Mouse (Mus musculus): ENCODE measurements around the gene Zcchc7. TPM values are rescaled to one million over a fixed set of nuclear protein-coding genes. Genes with fewer than 3 reads are reported as not detected.

Gene Zcchc7
- total and polyA plus RNA-seq, 2 experiments from 2014 or later: 23.6 to 27.5 TPM

DNA sequence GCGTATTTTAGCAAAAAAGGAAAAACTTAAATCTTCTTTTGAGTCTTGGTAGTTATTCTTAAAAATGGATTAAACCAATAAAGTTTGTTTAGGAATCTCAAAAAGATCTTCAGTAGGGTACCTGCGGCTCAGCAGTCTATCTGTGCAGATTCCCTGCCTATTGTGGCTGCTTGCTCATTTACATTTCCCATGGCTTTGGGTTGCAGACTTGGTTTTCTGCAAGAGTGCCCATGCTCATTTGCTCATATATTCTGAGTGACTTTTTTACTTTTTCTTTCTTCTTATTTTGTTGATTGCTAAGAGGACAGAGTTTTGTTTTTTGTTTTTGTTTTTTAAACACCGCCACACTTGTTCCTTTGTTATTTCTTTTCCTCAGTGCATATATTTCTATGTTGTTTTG is 19.2 kb downstream of the Zcchc7 start:
- ATAC-seq: no peak
- H3K4me1 ChIP-seq (ENCODE audit: insufficient read depth): no peaks in the 10 kb centered on the region
- H3K9me3 ChIP-seq (ENCODE audit: low read length): no peaks in the 10 kb centered on the region
- no peak for DNase-seq
- no peak overlapping the region for H3K27ac ChIP-seq (ENCODE audit: low read depth, low read length)
- WGBS: 69% methylated on average over 3 of the region's 3 CpGs
- TF ChIP-seq CTCF (IDR thresholded peaks at IDR 0.05; ENCODE audit: low read depth): no peak
- H3K4me2 ChIP-seq (ENCODE audit: low read depth): no peak overlapping the region
- no peak overlapping the region for H3K9ac ChIP-seq
- H3K27me3 ChIP-seq (ENCODE audit: insufficient read depth, low read length): no peaks in the 10 kb centered on the region
- H3K4me3 ChIP-seq (ENCODE audit: low read depth, low read length): no peak overlapping the region
- no peaks in the 10 kb centered on the region for H3K36me3 ChIP-seq (ENCODE audit: insufficient read depth)

- no peak overlapping the region for H3K4me2 ChIP-seq (ENCODE audit: low read depth)
- no peaks in the 10 kb centered on the region for H3K27me3 ChIP-seq (ENCODE audit: insufficient read depth, low read length)
- no peak for TF ChIP-seq CTCF (IDR thresholded peaks at IDR 0.05; ENCODE audit: low read depth)
- H3K9ac ChIP-seq: no peak overlapping the region
- ATAC-seq (no peak), DNase-seq (no peak)
- no peak overlapping the region for H3K27ac ChIP-seq (ENCODE audit: low read depth, low read length)
- 37% methylated on average over 2 of the region's 2 CpGs for WGBS
- no peak overlapping the region for H3K4me3 ChIP-seq (ENCODE audit: low read depth, low read length)
- H3K36me3 ChIP-seq (ENCODE audit: insufficient read depth): no peaks in the 10 kb centered on the region
- H3K4me1 ChIP-seq (ENCODE audit: insufficient read depth): no peaks in the 10 kb centered on the region
- H3K9me3 ChIP-seq (ENCODE audit: low read length): no peaks in the 10 kb centered on the region
These were observed 21.0 kb downstream of the Zcchc7 start for GRCm38 (mm10) chr4:44776651-44777050.

GRCm38 (mm10) chr4:44777101-44777500 is 21.4 kb downstream of the Zcchc7 start:
- Histone ChIP-seq H3K27ac (ENCODE audit: low read depth, low read length) (no peak overlapping the region), H3K9ac (no peak overlapping the region), H3K4me2 (ENCODE audit: low read depth) (no peak overlapping the region), H3K4me1 (ENCODE audit: insufficient read depth) (no peaks in the 10 kb centered on the region), H3K9me3 (ENCODE audit: low read length) (no peaks in the 10 kb centered on the region), H3K27me3 (ENCODE audit: insufficient read depth, low read length) (no peaks in the 10 kb centered on the region), H3K36me3 (ENCODE audit: insufficient read depth) (no peaks in the 10 kb centered on the region), H3K4me3 (ENCODE audit: low read depth, low read length) (no peak overlapping the region)
- no peak for TF ChIP-seq CTCF (IDR thresholded peaks at IDR 0.05; ENCODE audit: low read depth)
- ATAC-seq (no peak), DNase-seq (no peak)
- 75% methylated on average over 3 of the region's 3 CpGs for WGBS

GRCm38 (mm10) chr4:44777711-44778110 is 22.0 kb downstream of the Zcchc7 start:
- Histone ChIP-seq H3K27ac (ENCODE audit: low read depth, low read length) (no peak overlapping the region), H3K9me3 (ENCODE audit: low read length) (no peaks in the 10 kb centered on the region), H3K27me3 (ENCODE audit: insufficient read depth, low read length) (no peaks in the 10 kb centered on the region), H3K36me3 (ENCODE audit: insufficient read depth) (no peaks in the 10 kb centered on the region), H3K4me1 (ENCODE audit: insufficient read depth) (no peaks in the 10 kb centered on the region), H3K4me2 (ENCODE audit: low read depth) (no peak overlapping the region), H3K9ac (no peak overlapping the region), H3K4me3 (ENCODE audit: low read depth, low read length) (no peak overlapping the region)
- ATAC-seq: no peak
- DNase-seq: no peak
- TF ChIP-seq CTCF (IDR thresholded peaks at IDR 0.05; ENCODE audit: low read depth): no peak

- Histone ChIP-seq H3K4me3 (ENCODE audit: low read depth, low read length) (no peak overlapping the region), H3K27me3 (ENCODE audit: insufficient read depth, low read length) (no peaks in the 10 kb centered on the region), H3K4me2 (ENCODE audit: low read depth) (no peak overlapping the region), H3K27ac (ENCODE audit: low read depth, low read length) (no peak overlapping the region), H3K9ac (no peak overlapping the region), H3K4me1 (ENCODE audit: insufficient read depth) (no peaks in the 10 kb centered on the region), H3K36me3 (ENCODE audit: insufficient read depth) (no peaks in the 10 kb centered on the region), H3K9me3 (ENCODE audit: low read length) (no peaks in the 10 kb centered on the region)
- ATAC-seq (no peak), DNase-seq (no peak)
- TF ChIP-seq CTCF (IDR thresholded peaks at IDR 0.05; ENCODE audit: low read depth): no peak
- WGBS: 45% methylated on average over 3 of the region's 3 CpGs
These were observed 22.6 kb downstream of the Zcchc7 start for GRCm38 (mm10) chr4:44778316-44778715.

DNA sequence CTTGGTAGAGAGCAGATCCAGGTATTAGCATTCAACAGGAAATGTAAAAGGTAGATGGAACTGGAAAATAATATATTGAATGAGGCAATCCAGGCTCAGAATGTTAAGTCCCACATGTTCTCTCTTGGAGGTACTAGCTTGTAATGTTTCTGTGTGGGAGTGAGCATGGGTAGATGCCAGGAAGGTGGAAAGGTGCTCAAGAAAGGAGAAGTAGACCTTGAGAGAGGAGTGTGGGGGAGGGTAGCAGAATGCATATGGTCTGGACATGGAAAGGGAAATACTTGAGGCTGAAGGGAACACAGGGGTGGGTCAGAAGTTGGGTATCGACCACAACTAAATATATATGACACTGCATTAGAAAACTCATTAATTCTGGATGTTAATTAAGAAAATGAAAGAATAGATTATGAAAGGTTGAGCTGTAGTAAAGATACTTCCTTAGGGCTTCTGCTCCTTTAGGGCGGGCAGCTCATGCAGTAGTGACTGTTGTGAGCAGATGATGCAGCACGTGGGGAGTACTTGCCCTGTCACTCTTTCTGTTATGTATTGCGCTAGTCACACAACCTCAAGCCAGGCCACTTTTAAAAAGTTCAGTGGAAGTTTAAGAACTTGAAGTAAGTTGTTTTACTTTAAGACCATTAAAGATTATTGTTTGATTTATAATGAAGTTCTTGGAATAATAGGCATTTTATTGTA is 24.9 kb downstream of the Zcchc7 start:
- DNase-seq: no peak
- H3K4me2 ChIP-seq (ENCODE audit: low read depth): no peak overlapping the region
- H3K9me3 ChIP-seq (ENCODE audit: low read length): no peaks in the 10 kb centered on the region
- H3K27ac ChIP-seq (ENCODE audit: low read depth, low read length): no peak overlapping the region
- H3K9ac ChIP-seq: no peak overlapping the region
- H3K4me1 ChIP-seq (ENCODE audit: insufficient read depth): no peaks in the 10 kb centered on the region
- no peak for TF ChIP-seq CTCF (IDR thresholded peaks at IDR 0.05; ENCODE audit: low read depth)
- H3K27me3 ChIP-seq (ENCODE audit: insufficient read depth, low read length): no peaks in the 10 kb centered on the region
- ATAC-seq: no peak
- no peaks in the 10 kb centered on the region for H3K36me3 ChIP-seq (ENCODE audit: insufficient read depth)
- no peak overlapping the region for H3K4me3 ChIP-seq (ENCODE audit: low read depth, low read length)
- WGBS: 62% methylated on average over 4 of the region's 4 CpGs

GRCm38 (mm10) chr4:44781494-44781893 is 25.8 kb downstream of the Zcchc7 start:
- ATAC-seq (no peak), DNase-seq (no peak)
- no peaks in the 10 kb centered on the region for H3K36me3 ChIP-seq (ENCODE audit: insufficient read depth)
- H3K4me3 ChIP-seq (ENCODE audit: low read depth, low read length): no peak overlapping the region
- TF ChIP-seq CTCF (IDR thresholded peaks at IDR 0.05; ENCODE audit: low read depth): no peak
- H3K9ac ChIP-seq: no peak overlapping the region
- H3K4me2 ChIP-seq (ENCODE audit: low read depth): no peak overlapping the region
- H3K27me3 ChIP-seq (ENCODE audit: insufficient read depth, low read length): no peaks in the 10 kb centered on the region
- no peaks in the 10 kb centered on the region for H3K4me1 ChIP-seq (ENCODE audit: insufficient read depth)
- no peaks in the 10 kb centered on the region for H3K9me3 ChIP-seq (ENCODE audit: low read length)
- H3K27ac ChIP-seq (ENCODE audit: low read depth, low read length): no peak overlapping the region
- 81% methylated on average over 1 of the region's 1 CpGs for WGBS

All from forebrain, postnatal 0 days (tissue).